Mouse (Mus musculus): ENCODE results near the gene Tmco5b. TPM values are rescaled to one million over a fixed set of nuclear protein-coding genes. Genes with fewer than 3 reads are reported as not detected.

Gene Tmco5b
- total RNA-seq (2014; fragmentation: Nextera tagmentation): not detected in 2 replicates
- total RNA-seq (2017): not detected in 2 replicates
- not detected in 2 replicates for polyA plus RNA-seq (2012)

DNA sequence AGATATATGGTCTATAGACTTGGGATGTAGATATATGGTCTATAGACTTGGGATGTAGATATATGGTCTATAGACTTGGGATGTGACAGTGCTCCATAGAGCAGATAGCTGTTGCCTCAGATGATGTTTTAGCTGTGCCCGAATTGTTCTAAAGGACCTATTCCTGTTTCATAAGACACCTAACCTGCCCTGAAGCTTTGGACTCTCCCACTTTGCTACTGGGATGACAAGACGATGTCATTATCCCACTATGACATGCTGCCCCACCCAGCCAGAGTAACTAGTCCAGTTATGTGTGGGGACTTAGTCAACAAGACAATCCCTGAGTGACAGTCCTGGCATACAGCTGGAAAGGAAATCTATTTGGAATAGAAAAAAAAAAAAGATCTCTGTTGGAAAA, at the start of gene Tmco5b:
Gene Tmco5b (plus strand): TSS at position 301 of the 400 bp plus-strand sequence.
- Histone ChIP-seq H3K9me3 (replicated peaks) (peaks cover 16% of the 10 kb centered on the region), H3K27me3 (ENCODE audit: insufficient read depth, low read length) (no peaks in the 10 kb centered on the region), H3K4me3 (ENCODE audit: low read depth, low read length) (no peak within 1 kb of the TSS), H3K36me3 (replicated peaks) (no peaks in the 10 kb centered on the region), H3K4me1 (ENCODE audit: insufficient read depth, low read depth, low read length) (no peaks in the 10 kb centered on the region)
- no peak for TF ChIP-seq GATA2 (IDR thresholded peaks at IDR 0.05; ENCODE audit: borderline replicate concordance, low read depth, low read length)
- TF ChIP-seq GATA1 (IDR thresholded peaks at IDR 0.05; ENCODE audit: borderline replicate concordance, low read length): no peak
- TF ChIP-seq TAL1 (conservative IDR thresholded peaks at IDR 0.05; ENCODE audit: low read depth, low read length): no peak
- TF ChIP-seq POLR2AphosphoS5 (IDR thresholded peaks at IDR 0.05; ENCODE audit: insufficient replicate concordance, low read depth, low read length): no peak
- no peak for TF ChIP-seq CTCF (IDR thresholded peaks at IDR 0.05; ENCODE audit: low read depth, low read length)
- no peak for ATAC-seq (ENCODE audit: extremely low read depth, insufficient number of reproducible peaks, low FRiP score, poor library complexity, severe bottlenecking)
- DNase-seq (ENCODE audit: low spot score): no peak

DNA sequence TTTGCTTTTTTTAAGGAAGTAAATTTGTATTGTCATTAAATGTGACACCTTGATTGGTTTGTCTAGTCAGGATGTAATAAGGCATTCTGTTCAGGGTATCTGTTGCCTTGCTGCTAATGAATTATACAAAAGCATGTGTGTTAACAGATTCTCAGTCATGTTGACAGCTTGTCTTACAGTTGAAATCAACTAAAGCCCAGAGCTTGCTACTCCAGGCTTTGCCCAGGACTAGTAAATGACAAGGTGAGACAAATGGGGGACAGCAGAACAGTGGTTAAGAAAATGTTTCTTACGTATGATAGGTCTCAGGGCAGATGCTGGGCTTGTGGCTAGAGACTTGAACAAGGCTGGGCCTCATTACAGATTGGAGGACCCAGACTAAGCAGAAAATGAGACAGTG, 48.5 kb upstream of the Tmco5b start:
- Histone ChIP-seq H3K36me3 (replicated peaks) (no peaks in the 10 kb centered on the region), H3K9me3 (replicated peaks) (peaks cover 12% of the 10 kb centered on the region), H3K27me3 (ENCODE audit: insufficient read depth, low read length) (no peaks in the 10 kb centered on the region), H3K4me3 (ENCODE audit: low read depth, low read length) (no peak overlapping the region), H3K4me1 (ENCODE audit: insufficient read depth, low read depth, low read length) (no peaks in the 10 kb centered on the region)
- ATAC-seq (ENCODE audit: extremely low read depth, insufficient number of reproducible peaks, low FRiP score, poor library complexity, severe bottlenecking) (no peak), DNase-seq (ENCODE audit: low spot score) (no peak)
- no peak for TF ChIP-seq CTCF (IDR thresholded peaks at IDR 0.05; ENCODE audit: low read depth, low read length)
- TF ChIP-seq POLR2AphosphoS5 (IDR thresholded peaks at IDR 0.05; ENCODE audit: insufficient replicate concordance, low read depth, low read length): no peak
- TF ChIP-seq GATA2 (IDR thresholded peaks at IDR 0.05; ENCODE audit: borderline replicate concordance, low read depth, low read length): no peak
- TF ChIP-seq GATA1 (IDR thresholded peaks at IDR 0.05; ENCODE audit: borderline replicate concordance, low read length): no peak
- no peak for TF ChIP-seq TAL1 (conservative IDR thresholded peaks at IDR 0.05; ENCODE audit: low read depth, low read length)

DNA sequence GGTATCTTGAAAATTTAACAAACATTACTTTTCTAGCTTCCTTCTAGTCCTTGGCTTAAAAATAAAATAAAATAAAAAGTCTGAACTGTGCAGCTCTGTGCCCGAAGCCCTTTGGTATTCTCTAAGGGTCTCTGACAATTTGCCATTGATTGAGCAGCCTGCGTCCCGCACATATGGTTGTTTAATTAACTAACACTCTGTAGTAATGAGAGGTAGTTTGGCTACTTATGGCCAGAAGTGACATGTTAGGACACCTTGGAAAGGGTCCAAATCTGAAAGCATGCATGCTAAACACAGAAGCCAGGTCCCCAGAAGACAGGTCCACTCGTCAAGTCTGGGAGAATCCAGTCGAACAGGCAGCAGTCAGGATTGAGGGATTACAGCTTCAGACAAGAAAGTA, 46.7 kb upstream of the Tmco5b start:
- H3K4me3 ChIP-seq (ENCODE audit: low read depth, low read length): no peak overlapping the region
- H3K27me3 ChIP-seq (ENCODE audit: insufficient read depth, low read length): no peaks in the 10 kb centered on the region
- H3K4me1 ChIP-seq (ENCODE audit: insufficient read depth, low read depth, low read length): no peaks in the 10 kb centered on the region
- no peak for TF ChIP-seq POLR2AphosphoS5 (IDR thresholded peaks at IDR 0.05; ENCODE audit: insufficient replicate concordance, low read depth, low read length)
- TF ChIP-seq CTCF (IDR thresholded peaks at IDR 0.05; ENCODE audit: low read depth, low read length): no peak
- TF ChIP-seq GATA1 (IDR thresholded peaks at IDR 0.05; ENCODE audit: borderline replicate concordance, low read length): no peak
- no peak for TF ChIP-seq GATA2 (IDR thresholded peaks at IDR 0.05; ENCODE audit: borderline replicate concordance, low read depth, low read length)
- TF ChIP-seq TAL1 (conservative IDR thresholded peaks at IDR 0.05; ENCODE audit: low read depth, low read length): no peak
- H3K36me3 ChIP-seq (replicated peaks): no peaks in the 10 kb centered on the region
- ATAC-seq (ENCODE audit: extremely low read depth, insufficient number of reproducible peaks, low FRiP score, poor library complexity, severe bottlenecking): no peak
- peaks cover 4% of the 10 kb centered on the region; the same call in 1 of the 2 replicates for H3K9me3 ChIP-seq (replicated peaks)
- no peak for DNase-seq (ENCODE audit: low spot score)

DNA sequence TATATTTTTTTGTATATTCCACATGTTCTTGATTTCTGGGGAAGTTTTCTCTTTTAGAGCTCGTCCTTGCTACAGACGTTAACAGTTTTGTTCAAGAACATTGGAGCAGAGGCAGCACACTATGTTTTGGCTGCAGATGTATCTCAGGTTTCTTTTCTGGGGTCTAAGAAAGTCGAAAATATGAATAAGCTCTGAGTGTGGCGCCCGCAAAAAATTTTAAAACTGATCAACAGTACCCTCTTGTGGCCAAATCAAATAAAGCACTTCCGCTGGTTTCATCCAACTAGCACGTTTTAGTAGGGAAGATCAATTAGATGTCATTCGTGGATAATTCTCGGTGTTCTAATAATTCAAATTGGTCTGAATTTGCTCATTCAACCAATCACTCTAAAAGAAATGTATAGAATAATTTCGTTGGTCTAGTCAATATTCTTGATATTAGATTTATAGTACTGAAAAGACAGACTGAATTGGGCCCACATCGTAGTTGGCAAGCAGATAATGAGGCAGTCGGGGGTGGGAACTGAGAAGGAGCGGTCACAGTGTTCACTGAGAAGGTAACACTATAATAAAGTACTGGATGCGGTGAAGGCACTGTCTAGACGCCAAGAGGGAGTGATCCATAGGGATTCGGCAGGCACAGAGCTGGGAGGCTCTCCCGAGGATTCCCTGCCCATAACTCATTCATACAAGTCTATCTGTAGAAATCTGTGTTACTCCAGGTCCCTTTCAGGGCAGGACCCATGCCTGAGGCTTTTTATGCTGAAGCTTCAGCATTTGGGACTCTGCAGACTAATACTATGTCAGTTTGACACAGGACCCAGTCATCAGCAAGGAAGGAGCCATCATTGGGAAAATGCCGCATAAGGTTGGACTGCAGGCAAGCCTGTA, 17.1 kb downstream of the Tmco5b start:
- ATAC-seq (ENCODE audit: extremely low read depth, insufficient number of reproducible peaks, low FRiP score, poor library complexity, severe bottlenecking): no peak
- TF ChIP-seq GATA2 (IDR thresholded peaks at IDR 0.05; ENCODE audit: borderline replicate concordance, low read depth, low read length) (no peak), POLR2AphosphoS5 (IDR thresholded peaks at IDR 0.05; ENCODE audit: insufficient replicate concordance, low read depth, low read length) (no peak), CTCF (IDR thresholded peaks at IDR 0.05; ENCODE audit: low read depth, low read length) (no peak), TAL1 (conservative IDR thresholded peaks at IDR 0.05; ENCODE audit: low read depth, low read length) (no peak), GATA1 (IDR thresholded peaks at IDR 0.05; ENCODE audit: borderline replicate concordance, low read length) (no peak)

DNA sequence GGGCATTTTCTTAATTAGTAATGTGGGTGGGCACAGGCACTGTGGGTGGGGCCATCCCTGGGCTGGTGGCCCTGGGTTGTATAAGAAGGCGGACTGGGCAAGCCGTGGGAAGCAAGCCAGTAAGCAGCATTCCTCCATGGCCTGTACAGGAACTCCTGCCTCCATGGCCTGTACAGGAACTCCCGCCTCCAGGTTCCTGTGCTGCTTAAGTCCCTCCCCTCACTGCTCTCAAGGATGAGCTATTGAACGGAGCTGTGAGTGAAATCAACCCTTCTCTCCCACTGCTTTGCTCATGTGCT, 17.7 kb downstream of the Tmco5b start:
- Histone ChIP-seq H3K27me3 (ENCODE audit: insufficient read depth, low read length) (no peaks in the 10 kb centered on the region), H3K4me3 (ENCODE audit: low read depth, low read length) (no peak overlapping the region), H3K36me3 (replicated peaks) (no peaks in the 10 kb centered on the region), H3K9me3 (replicated peaks) (peaks cover 27% of the 10 kb centered on the region), H3K4me1 (ENCODE audit: insufficient read depth, low read depth, low read length) (no peaks in the 10 kb centered on the region)
- ATAC-seq (ENCODE audit: extremely low read depth, insufficient number of reproducible peaks, low FRiP score, poor library complexity, severe bottlenecking): no peak
- no peak for DNase-seq (ENCODE audit: low spot score)
- no peak for TF ChIP-seq GATA2 (IDR thresholded peaks at IDR 0.05; ENCODE audit: borderline replicate concordance, low read depth, low read length)
- no peak for TF ChIP-seq TAL1 (conservative IDR thresholded peaks at IDR 0.05; ENCODE audit: low read depth, low read length)
- no peak for TF ChIP-seq CTCF (IDR thresholded peaks at IDR 0.05; ENCODE audit: low read depth, low read length)
- no peak for TF ChIP-seq POLR2AphosphoS5 (IDR thresholded peaks at IDR 0.05; ENCODE audit: insufficient replicate concordance, low read depth, low read length)
- no peak for TF ChIP-seq GATA1 (IDR thresholded peaks at IDR 0.05; ENCODE audit: borderline replicate concordance, low read length)

More for the DNA sequence above, 17.1 kb downstream of the Tmco5b start:
- no peak for DNase-seq (ENCODE audit: low spot score)
- H3K4me1 ChIP-seq (ENCODE audit: insufficient read depth, low read depth, low read length): no peaks in the 10 kb centered on the region
- H3K9me3 ChIP-seq (replicated peaks): peaks cover 26% of the 10 kb centered on the region
- H3K27me3 ChIP-seq (ENCODE audit: insufficient read depth, low read length): no peaks in the 10 kb centered on the region
- no peaks in the 10 kb centered on the region for H3K36me3 ChIP-seq (replicated peaks)
- no peak overlapping the region for H3K4me3 ChIP-seq (ENCODE audit: low read depth, low read length)

DNA sequence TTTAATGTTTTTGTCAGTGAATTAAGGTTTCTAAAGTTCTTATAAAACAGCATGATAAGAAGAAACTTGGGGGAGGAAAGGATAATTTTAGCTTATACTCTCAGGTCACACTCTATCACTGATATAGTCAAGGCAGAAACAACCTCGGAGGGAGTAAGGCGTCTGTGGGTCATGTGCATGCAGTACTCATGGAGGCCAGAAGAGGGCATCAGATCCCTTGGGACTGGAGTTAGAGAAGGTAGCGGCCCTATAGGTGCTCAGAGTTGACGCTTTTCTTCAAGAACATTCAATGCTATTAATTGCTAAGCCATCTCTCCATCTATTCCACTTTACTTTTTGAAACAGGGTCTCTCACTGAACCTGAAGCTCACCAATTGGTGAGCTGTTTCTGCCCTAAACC, 19.8 kb downstream of the Tmco5b start:
- H3K4me3 ChIP-seq (ENCODE audit: low read depth, low read length): no peak overlapping the region
- no peak for ATAC-seq (ENCODE audit: extremely low read depth, insufficient number of reproducible peaks, low FRiP score, poor library complexity, severe bottlenecking)

More for the DNA sequence above, 19.8 kb downstream of the Tmco5b start:
- Histone ChIP-seq H3K27me3 (ENCODE audit: insufficient read depth, low read length) (no peaks in the 10 kb centered on the region), H3K36me3 (replicated peaks) (no peaks in the 10 kb centered on the region), H3K9me3 (replicated peaks) (peaks cover 33% of the 10 kb centered on the region), H3K4me1 (ENCODE audit: insufficient read depth, low read depth, low read length) (no peaks in the 10 kb centered on the region)
- DNase-seq (ENCODE audit: low spot score): no peak
- TF ChIP-seq CTCF (IDR thresholded peaks at IDR 0.05; ENCODE audit: low read depth, low read length) (no peak), GATA1 (IDR thresholded peaks at IDR 0.05; ENCODE audit: borderline replicate concordance, low read length) (no peak), POLR2AphosphoS5 (IDR thresholded peaks at IDR 0.05; ENCODE audit: insufficient replicate concordance, low read depth, low read length) (no peak), GATA2 (IDR thresholded peaks at IDR 0.05; ENCODE audit: borderline replicate concordance, low read depth, low read length) (no peak), TAL1 (conservative IDR thresholded peaks at IDR 0.05; ENCODE audit: low read depth, low read length) (no peak)
